Mouse (Mus musculus): ENCODE data around the gene Faim2.
A peak's percentile ranks its signal among the peaks of the same experiment; 100 is the strongest.

Gene Faim2

DNA sequence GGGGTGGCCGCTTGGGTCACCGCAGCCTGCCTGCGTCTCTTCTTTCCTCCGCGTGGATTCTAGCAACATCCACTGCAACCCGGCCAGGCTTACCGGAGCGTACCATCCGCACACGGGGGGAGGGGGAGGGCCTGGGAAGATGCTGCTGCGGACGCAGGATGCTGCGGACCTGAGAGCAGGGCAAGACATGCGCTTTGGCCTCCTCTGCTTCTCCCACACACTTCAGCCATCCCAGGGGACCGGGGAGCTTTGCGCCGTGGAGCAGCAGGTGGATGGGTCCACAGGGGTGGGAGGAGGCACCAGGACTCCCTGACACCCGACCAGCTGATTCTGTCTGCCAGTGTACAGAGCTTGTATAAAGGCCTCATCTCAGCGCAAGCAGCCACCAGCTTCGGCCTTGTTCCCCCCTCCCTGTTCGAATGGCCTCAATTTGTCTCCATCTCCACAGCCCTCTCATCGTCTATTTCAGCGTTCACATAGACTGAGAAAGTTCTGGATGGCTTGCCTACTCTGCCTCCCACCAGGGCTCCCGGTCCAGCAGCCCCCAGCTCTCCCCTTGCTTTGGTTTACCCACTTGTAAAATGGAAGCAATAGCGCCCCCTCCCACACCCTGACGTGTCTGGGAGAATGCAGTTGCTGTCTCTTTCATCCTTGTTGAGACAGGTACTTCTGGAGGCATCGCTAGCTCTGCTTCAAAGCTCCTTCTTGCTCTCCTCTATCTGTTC lies at the start of gene Faim2:
Faim2 (minus strand) TSS at position 537 of the 725 bp plus-strand sequence.
- ATAC-seq (ENCODE audit: low TSS enrichment): peak; percentile 71

DNA sequence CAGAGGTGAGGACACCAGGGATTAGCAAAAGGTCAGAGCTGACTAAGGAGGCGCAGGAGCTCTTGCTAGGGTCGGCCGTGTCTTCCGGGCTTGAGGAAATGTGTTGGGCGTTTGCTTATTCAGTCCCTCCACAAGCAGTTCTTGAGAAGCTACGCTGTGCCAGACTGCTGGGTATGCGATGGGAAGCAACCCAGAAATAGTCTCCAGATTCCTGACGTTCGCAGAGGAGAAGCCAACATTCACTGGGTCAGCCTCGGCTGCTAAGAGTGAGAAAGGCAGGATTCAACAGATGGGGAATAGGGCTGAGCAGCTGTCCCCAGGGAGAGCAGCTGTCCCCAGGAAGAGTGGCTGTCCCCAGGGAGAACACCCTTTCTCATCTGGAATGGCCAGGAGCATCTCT lies 41.2 kb upstream of the Faim2 start:
- peak; percentile 86 for ATAC-seq (ENCODE audit: low TSS enrichment)

DNA sequence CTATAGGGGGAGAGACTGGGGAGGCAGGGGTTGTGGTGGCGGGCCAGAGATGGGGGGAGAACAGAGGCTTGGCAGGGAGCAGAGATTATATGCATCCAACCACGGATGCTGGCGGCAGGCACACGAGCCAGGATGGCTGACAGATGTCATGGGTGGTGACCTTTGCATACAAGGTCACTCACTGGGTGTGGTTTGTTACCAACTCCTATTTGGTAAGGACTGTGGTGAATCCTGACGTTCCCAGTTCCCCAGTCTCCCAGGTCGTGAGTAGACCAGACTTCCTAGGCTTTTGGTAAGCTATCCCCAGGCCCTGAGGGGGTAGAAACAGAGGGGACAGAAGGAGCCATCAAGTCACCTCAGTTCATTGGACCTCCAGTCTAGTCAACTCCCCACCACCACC lies 40.7 kb upstream of the Faim2 start:
- ATAC-seq (ENCODE audit: low TSS enrichment): no peak

DNA sequence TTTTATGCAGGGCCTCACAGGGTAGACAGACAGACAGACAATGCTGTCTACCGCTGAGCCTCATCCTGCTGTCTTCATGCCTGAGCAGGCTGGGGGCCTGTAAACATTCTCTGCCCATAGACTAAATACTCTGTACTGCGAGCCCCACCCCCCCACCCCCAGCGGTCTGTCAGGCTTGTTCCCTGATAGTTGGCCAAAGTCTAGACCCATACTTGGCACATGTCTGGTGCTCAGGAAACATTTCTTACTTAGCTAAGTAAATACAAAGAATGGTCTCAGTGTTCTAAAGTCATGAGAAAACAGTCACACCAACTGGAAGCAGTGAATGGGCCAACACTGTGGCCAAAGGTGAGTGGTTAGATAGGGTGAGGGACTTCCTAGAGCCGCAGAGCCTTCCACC lies 39.4 kb upstream of the Faim2 start:
- no peak for ATAC-seq (ENCODE audit: low TSS enrichment)

DNA sequence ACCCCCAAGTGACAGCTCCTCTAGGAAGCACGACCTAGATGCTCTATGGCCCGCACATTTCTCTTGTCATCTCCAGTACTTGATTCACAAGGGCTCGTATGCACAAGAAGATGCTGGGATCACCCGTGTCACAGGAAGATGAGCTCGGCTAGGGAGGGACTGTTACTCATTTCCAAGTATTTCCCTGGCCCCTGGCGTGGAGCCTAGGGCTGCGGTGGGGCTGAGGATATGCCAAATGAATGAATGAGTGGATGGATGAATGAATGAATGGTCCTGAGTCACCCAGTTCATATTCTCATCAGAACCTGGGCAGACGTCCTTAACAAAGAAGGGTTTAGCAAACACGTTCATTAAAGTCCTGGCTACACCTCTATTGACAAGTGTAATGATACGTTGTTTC lies 32.3 kb upstream of the Faim2 start:
- no peak for ATAC-seq (ENCODE audit: low TSS enrichment)

DNA sequence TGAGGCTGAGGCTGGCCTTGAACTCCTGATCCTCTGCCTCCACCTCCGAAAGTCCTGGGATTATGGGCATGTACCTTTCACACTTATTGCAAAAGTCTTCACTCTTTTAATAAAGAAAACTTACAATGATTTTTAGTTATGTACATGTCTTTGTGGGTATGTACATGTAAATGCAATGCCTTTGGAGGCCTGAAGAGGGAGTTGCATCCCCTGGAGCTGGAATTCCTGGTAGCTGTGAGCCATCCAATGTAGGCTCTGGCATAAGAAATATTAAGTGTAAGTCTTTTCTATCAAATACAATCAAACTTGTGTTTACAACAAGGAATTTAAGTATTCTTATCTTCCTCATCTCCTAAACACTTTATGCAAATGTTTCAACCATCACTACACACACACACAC lies 31.0 kb upstream of the Faim2 start:
- no peak for ATAC-seq (ENCODE audit: low TSS enrichment)

DNA sequence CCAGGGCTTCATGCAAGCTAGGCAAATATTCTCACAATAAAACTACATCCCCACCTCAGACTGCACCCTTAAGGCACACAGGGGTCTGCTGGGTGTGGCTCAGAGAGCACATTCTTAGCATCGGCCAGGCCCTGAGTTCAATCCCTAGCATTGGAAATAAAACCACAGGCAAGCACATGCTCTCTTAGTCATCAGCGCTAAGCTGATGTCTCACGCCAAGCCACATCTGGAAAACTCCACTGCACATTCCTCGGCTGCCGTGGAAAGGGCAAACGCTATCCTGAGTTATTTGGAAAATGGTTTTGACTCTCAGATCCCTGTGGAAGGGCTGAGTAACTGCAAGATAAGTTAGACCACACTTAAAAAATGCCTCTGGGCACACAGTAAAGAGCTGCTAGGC lies 25.8 kb upstream of the Faim2 start:
- no peak for ATAC-seq (ENCODE audit: low TSS enrichment)

DNA sequence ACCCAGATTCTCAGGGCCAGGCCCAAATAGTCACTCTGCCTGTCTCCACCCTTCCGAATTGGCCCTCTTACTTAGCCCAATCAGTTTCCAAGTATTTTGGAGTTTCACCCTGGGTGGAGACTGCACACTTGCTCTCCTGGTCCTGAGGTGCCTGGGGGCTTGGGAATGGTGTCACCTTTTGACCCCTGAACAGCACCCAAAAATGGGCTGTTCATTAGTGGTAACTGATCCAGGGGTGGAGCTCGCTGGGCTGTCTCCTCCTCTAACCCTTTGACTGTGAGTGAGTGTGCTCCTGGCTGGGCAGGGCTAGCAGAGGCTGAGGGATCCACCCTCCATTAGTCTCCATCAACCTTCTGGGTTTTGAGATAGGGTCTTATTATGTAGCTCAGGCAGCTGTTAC lies 21.9 kb upstream of the Faim2 start:
- no peak for ATAC-seq (ENCODE audit: low TSS enrichment)

DNA sequence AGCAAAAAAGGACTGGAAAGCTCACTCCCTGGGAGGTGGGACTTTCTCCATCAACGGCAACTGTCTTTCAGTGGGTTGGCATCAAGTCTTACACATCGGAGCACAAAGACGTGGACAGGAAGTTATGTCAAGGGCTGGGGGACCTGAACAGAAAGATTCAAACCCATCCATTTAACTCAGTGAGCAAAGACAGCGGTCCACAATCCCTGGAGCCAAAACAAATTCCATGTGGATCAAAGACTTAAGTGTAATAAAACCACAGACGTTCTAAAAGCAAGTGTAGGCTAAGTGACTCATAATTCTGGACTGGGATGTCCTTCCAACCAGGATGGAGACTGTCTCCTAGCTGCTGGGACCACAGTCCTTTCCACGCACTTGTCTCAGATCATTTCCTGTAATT lies 19.8 kb upstream of the Faim2 start:
- no peak for ATAC-seq (ENCODE audit: low TSS enrichment)

DNA sequence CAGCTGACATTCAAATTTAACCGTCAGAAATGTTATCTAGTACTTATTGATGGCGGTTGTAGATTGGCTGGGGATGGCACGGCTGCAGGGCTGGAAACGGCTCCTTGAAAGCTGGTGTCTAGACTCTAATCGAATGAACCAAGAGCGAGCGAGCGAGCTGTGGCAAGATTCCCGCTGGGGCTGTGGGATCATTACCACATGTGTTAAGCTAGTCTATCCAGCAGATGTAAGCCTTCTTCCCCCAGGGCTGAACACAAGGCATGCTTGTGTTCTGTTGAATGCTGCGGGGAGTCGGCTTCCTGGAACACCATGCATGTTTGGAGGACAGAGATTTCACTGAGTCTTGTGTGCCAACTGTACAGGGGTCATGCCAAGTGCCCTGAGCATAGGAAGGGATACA lies 18.6 kb upstream of the Faim2 start:
- ATAC-seq (ENCODE audit: low TSS enrichment): no peak

DNA sequence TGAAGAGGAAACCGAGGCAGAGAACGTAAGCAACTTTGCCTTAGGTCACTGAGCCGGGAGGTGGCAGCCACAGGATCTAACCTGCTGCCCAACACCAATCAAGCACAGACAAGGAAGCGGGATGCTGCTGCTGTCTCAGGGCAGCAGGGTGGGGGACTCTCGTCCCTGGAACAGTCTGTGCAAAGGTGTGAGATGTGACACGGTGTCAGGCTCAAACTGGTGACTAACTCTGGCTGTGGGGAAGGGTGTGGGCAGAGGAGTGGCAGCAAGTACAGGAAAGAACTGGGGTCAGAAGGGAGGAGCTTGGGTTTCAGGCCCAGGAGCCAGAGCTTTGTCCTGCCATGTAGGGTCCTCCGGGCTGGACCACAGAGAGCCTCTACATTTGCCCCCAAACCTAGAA lies 16.1 kb upstream of the Faim2 start:
- ATAC-seq (ENCODE audit: low TSS enrichment): no peak

DNA sequence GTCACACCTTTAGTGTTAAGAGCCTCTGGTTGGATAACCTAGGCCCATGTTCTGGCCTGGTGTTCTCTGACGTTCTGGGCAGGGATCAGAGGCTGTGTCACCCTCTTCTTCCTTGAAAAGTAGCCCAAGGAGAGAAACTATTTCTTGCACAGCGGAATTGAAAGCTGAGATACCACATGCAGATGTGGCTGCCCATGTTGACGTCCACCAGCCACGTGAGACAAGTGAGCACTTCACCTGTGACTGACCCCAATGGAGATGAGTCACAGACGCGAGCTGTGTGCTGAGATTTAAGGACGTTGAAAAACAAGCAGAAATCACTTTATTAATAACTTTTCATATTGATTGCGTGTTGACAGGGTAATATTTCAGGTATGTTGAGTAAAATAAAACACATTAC lies 11.9 kb upstream of the Faim2 start:
- ATAC-seq (ENCODE audit: low TSS enrichment): no peak

DNA sequence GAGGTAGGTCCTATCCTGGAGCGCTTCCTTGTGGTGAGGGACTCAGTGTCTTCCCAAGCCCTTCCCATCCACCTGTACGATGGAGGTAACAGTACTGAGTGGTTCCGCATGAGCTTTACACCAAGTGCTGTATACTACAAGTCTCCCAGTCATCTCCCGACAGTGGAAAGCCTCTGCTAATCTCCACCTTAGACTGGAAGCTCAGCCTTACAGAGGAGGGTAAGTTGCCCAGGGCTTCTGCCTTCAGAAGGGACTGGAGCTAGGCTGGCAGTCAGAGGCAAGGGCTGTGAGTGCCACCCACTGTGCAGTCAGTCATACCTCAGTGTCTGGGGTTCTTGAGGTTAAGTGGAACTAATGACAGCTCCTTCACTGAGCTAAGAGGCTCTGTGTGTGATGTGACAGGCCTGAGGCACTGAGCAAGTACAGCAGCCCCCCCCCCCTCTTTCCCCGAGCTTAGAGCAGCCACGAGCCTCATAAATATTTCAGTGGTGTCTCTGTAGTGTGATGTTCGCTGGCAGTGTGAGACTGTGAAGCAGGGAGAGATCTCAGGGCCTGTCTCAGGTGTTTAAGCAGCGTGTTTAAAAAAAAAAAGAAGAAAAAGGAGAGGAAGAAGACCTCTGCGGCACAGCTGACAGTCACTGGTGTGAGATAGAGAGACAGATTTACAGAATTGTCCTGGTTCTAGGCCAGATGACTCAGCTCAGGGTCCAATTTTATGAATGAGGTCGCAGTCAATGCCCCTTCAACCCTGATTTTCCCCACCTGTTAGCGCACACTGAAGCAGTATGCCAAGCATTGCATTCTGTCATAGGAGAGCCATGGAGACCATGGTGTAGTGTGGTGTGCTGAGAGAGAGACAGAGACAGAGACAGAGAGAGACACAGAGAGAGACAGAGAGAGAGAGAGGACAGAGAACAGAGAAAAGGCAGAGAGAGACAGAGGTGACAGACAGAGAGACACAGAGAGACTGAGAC lies 9.2 kb upstream of the Faim2 start:
- no peak for ATAC-seq (ENCODE audit: low TSS enrichment)

DNA sequence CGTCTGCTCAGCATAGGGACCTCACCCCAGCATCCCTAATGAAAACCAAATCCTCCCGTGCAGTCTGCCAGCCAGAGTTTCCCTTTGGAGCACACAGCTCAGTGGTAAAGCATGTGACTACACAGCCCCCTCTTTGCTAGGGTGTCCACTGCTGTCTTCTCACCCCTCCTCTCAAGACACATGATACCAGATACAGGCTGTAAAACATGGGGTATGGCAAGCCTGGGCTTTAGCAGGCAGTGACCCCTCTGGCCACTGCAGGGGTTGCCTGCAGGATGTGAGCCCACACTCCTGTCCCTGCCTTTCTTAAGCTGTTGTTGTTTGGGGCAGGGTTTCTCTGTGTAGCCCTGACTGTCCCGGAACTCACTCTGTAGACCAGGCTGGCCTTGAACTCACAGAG lies 4.1 kb upstream of the Faim2 start:
- ATAC-seq (ENCODE audit: low TSS enrichment): no peak

DNA sequence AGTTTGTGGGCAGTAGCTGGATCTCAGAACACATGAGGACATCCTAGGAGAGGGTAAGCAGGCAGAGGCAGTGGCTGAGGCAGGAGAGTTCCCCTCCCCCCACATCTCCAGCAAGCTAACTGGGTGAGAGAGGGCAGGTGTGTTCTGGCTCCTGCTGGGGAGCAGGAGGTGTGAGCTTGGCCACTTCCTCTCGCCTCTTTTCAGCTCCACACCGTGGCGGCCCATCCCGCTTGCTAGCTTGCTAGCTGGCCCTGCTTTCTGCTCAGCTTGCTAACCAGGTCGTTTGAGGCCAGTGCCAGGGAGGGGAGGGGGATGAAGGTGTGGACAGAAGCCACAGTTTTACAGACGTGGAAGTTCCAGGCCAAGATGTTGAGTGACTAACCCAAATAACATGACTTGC lies 3.2 kb upstream of the Faim2 start:
- no peak for ATAC-seq (ENCODE audit: low TSS enrichment)

DNA sequence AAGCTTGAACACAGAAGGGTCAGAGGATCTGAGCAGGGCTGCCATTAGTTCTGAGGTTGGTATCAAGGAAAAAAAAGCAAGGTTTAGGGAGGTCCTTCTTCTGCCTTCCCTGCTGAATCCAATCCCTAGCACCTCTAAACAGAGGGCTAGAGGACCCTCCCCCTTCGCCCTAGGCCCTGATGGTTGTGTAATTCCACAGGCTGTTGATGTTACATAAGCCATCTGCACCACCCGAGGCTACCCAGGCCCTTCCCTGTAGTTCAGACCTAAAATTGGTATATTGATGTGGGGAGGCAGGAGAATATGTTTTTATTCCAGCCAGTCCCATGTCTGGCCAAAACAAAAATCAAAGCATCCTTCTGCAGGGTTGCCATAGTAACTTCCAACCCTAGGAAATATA lies 1.3 kb downstream of the Faim2 start:
- peak; percentile 28; the same call in 1 of the 2 replicates for ATAC-seq (ENCODE audit: low TSS enrichment)

DNA sequence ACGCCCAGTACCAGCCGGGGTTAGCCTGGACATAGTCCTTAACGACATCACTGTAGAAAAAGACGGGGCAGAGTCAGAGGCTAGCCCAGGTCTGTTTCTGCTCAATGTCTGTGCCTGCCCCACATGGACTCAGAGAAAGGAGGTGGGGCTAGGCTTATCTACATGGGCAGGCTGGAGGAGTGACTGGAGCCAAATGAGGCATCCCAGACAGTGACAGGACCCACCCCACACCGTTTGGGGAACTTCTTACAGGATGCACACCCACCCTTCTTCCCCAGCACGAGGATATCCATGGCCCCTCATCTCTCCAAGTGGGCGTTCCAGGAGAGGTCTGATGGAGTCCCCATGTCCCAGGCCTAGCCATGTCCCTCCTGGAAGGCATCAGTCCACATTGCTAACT lies 7.7 kb downstream of the Faim2 start:
- ATAC-seq (ENCODE audit: low TSS enrichment): no peak

DNA sequence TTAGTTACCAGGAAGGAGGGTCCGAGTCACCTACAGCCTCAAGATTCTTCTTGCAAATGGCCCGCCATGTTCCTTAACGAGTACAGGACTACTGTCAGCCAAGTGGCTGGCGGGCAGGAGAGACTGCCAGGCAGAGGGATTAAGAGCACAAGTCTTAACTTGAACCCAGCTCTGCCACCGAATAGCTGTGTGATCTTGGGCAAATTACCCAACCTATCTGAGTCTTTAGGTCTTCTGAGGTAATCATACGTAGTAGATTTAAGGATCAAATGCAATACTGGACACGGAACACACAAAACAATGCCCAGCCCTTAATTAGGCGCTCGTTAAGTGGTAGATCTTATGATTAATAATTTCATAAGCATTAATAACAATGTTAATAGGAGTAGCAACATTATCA lies 8.3 kb downstream of the Faim2 start:
- ATAC-seq (ENCODE audit: low TSS enrichment): no peak

DNA sequence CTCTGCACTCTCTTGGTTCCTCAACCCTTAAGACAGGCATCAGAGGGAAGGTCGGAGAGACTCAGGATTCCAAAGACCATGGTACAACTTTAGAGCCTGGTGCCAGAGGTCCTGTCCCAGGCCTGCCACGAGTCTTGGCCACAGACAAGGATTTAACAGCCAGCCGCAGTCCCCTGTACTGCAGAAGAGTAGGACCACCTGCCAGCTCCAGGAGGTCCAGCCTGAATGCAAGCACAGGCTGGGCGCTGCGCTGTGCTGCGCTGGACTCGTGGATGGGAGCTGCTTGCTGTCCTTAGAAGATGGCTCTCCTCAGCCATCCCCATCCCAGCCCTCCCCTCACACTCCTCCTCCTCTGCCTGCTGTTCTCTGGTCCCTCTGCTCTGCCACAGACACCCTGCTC lies 10.2 kb downstream of the Faim2 start:
- no peak for ATAC-seq (ENCODE audit: low TSS enrichment)

DNA sequence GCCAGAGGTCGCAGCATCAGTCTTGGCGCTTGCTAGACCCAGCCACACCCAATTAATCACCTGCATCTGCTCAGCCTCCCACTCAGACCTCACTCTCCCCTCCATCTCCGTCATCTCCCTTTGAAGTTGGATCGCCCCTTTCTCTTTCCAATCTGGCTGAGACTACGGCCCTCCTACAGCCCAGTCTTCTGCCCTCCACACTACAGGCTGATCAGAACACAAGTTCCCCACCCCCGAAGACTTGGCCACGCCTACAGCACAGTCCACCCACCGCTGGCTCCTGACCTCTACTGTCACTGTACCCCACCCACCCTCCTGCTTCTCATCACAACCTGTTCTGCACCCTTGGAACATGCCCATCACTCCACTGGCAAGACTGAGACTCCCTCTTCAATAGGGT lies 11.2 kb downstream of the Faim2 start:
- no peak for ATAC-seq (ENCODE audit: low TSS enrichment)

DNA sequence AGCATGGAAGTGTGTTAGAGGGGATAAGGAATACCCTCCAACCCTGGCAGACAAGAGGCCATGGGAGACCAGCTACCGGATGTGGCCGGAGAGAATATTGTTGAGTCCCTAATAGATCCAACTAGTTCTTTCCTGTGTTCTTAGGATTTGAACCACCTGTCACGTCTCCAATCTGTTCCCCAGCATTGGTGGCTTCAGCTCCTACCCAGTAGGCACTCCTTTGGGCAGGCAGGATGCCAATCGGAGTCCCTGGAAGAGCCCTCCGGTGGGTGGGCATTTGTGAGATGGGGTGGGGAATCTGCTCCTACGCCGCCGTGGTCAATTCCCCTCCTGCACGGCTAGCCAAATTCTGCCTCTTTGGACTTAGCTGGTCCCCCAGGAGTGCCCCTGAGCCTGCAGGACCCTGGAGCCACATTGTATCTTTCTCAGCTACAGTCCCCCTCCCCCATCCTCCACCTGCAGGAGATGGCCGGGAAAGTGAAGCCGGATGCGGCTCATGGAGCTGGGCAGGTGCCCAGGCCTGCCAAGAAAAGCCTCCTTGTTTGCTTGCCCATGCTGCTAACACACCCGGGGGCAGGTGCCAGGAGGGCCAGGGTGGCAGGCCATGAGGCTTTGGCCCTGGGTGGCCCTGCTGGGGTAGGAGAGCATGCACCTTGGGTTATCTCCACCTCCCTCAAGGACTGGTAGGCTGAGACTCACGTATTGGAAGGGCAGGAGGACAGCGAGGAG lies 16.0 kb downstream of the Faim2 start:
- ATAC-seq (ENCODE audit: low TSS enrichment): no peak

DNA sequence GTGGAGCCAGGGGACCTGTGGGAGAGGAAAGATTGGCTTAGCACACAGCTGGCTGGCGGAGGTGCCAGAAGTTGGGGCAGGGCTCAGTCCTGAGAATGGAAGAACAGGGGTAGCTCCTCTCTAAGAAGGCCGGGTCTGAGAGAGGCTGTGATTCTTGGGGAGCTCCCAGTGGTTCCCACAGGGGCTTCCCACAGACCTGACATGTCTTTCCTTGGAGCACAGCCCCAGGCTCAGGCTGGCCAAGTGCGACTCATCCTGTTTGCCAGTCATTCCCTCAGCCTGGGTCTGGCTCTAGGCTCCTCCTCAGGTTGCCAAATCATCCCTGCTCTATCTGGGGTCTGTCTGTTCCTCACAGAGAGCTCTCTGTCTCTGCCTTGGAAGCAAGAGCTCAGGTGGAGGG lies 17.3 kb downstream of the Faim2 start:
- ATAC-seq (ENCODE audit: low TSS enrichment): no peak

DNA sequence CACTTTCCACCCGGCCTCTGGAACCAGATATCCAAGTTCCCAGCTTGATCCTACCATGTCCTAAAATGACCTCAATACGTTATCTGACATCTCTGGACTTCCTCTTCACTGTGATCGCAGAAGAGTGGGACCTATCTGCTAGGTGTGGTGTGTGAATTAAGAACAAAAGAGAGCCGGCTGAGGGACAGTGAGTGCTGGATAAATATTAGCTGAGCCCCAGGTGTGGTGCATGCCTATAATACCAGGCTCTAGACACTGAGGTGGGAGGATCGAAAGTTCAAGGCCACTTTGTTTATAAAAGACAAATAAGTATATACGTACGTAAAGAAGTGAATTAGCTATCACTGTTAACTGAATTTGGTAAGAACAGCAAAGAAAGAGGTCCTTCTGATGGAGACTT lies 18.1 kb downstream of the Faim2 start:
- no peak for ATAC-seq (ENCODE audit: low TSS enrichment)

All from frontal cortex, adult (tissue).